Mouse (Mus musculus): ENCODE results near the gene L3mbtl2. TPM values are rescaled to one million over a fixed set of nuclear protein-coding genes. Genes with fewer than 3 reads are reported as not detected.
A peak's percentile ranks its signal among the peaks of the same experiment; 100 is the strongest.

The L3mbtl2 gene
- polyA plus RNA-seq, 1 experiment = 14.7 TPM

GRCm38 (mm10) chr15:81708991-81709390 is 45.3 kb downstream of the L3mbtl2 start:
- Histone ChIP-seq H3K36me3 (ENCODE audit: control insufficient read depth, insufficient read depth, low read length) (no peaks in the 10 kb centered on the region), H3K27ac (ENCODE audit: insufficient read depth, low read depth, low read length) (no peak overlapping the region), H3K27me3 (replicated peaks; ENCODE audit: control insufficient read depth, insufficient read depth, low read length) (no peaks in the 10 kb centered on the region), H3K4me1 (ENCODE audit: control insufficient read depth, insufficient read depth, low read length) (no peaks in the 10 kb centered on the region), H3K4me3 (ENCODE audit: insufficient read depth, low read depth, low read length) (no peak overlapping the region)
- WGBS = 92% methylated on average over 11 of the region's 11 CpGs
- no peak for TF ChIP-seq POLR2A (IDR thresholded peaks at IDR 0.05; ENCODE audit: low read depth, low read length)
- no peak for TF ChIP-seq CTCF (conservative IDR thresholded peaks at IDR 0.05; ENCODE audit: insufficient read depth, insufficient read length, low read depth, low read length)
- DNase-seq = no peak

DNA sequence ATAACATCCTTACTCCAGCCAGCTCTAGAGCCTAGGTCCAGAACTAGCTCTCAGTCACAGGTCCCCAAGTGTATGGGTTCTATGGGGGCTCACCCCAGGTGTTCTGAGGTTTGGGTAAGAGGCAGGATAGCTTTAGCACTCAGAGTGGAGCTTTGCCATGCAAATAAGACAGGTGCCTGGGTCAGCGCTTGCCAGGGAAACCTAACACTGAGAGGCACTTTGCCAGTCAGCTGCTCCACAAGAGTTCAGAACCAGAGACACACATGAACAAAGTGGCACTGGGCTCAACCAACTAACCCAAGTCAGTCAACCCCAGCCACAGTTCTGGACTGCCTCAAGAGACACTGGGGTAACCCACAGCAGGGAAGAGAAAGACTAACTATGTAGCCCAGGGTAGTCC is 46.0 kb downstream of the L3mbtl2 start:
- DNase-seq = no peak
- H3K27ac ChIP-seq (ENCODE audit: insufficient read depth, low read depth, low read length) = no peak overlapping the region
- H3K4me1 ChIP-seq (ENCODE audit: control insufficient read depth, insufficient read depth, low read length) = no peaks in the 10 kb centered on the region
- no peaks in the 10 kb centered on the region for H3K36me3 ChIP-seq (ENCODE audit: control insufficient read depth, insufficient read depth, low read length)
- H3K27me3 ChIP-seq (replicated peaks; ENCODE audit: control insufficient read depth, insufficient read depth, low read length) = no peaks in the 10 kb centered on the region
- no peak for TF ChIP-seq CTCF (conservative IDR thresholded peaks at IDR 0.05; ENCODE audit: insufficient read depth, insufficient read length, low read depth, low read length)
- TF ChIP-seq POLR2A (IDR thresholded peaks at IDR 0.05; ENCODE audit: low read depth, low read length) = no peak
- 100% methylated on average over 1 of the region's 1 CpGs for WGBS
- no peak overlapping the region for H3K4me3 ChIP-seq (ENCODE audit: insufficient read depth, low read depth, low read length)

GRCm38 (mm10) chr15:81710801-81711200 is 47.1 kb downstream of the L3mbtl2 start:
- no peaks in the 10 kb centered on the region for H3K4me1 ChIP-seq (ENCODE audit: control insufficient read depth, insufficient read depth, low read length)
- H3K36me3 ChIP-seq (ENCODE audit: control insufficient read depth, insufficient read depth, low read length) = no peaks in the 10 kb centered on the region
- no peak overlapping the region for H3K4me3 ChIP-seq (ENCODE audit: insufficient read depth, low read depth, low read length)
- WGBS = 63% methylated on average over 4 of the region's 4 CpGs
- peak; percentile 28 for DNase-seq
- no peak for TF ChIP-seq CTCF (conservative IDR thresholded peaks at IDR 0.05; ENCODE audit: insufficient read depth, insufficient read length, low read depth, low read length)
- no peak for TF ChIP-seq POLR2A (IDR thresholded peaks at IDR 0.05; ENCODE audit: low read depth, low read length)
- H3K27ac ChIP-seq (ENCODE audit: insufficient read depth, low read depth, low read length) = no peak overlapping the region
- H3K27me3 ChIP-seq (replicated peaks; ENCODE audit: control insufficient read depth, insufficient read depth, low read length) = no peaks in the 10 kb centered on the region

DNA sequence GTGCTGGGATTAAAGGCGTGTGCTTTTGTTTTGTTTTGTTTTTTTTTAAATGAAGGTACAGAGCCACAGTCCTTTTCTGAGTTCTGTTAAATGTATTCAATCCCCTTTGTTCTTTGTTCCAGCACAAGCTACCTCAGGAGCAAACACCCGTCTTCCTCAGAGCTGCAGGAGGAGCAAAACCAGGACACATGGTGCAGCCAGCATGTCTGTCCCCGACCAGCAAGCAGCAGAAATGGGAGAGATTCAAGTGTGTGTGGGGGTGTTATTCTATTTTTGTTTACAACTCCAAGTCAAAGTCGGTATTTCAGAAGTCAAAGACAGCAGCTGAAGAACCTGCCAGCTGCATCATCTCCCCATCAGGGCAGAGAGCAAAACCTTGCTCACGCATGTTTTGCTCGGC is 50.1 kb downstream of the L3mbtl2 start:
- no peak for TF ChIP-seq CTCF (conservative IDR thresholded peaks at IDR 0.05; ENCODE audit: insufficient read depth, insufficient read length, low read depth, low read length)
- no peak for TF ChIP-seq POLR2A (IDR thresholded peaks at IDR 0.05; ENCODE audit: low read depth, low read length)
- Histone ChIP-seq H3K27me3 (replicated peaks; ENCODE audit: control insufficient read depth, insufficient read depth, low read length) (no peaks in the 10 kb centered on the region), H3K4me1 (ENCODE audit: control insufficient read depth, insufficient read depth, low read length) (no peaks in the 10 kb centered on the region), H3K27ac (ENCODE audit: insufficient read depth, low read depth, low read length) (no peak overlapping the region), H3K4me3 (ENCODE audit: insufficient read depth, low read depth, low read length) (no peak overlapping the region), H3K36me3 (ENCODE audit: control insufficient read depth, insufficient read depth, low read length) (no peaks in the 10 kb centered on the region; the same call in 1 of the 2 replicates)
- 77% methylated on average over 6 of the region's 6 CpGs for WGBS
- DNase-seq = no peak

DNA sequence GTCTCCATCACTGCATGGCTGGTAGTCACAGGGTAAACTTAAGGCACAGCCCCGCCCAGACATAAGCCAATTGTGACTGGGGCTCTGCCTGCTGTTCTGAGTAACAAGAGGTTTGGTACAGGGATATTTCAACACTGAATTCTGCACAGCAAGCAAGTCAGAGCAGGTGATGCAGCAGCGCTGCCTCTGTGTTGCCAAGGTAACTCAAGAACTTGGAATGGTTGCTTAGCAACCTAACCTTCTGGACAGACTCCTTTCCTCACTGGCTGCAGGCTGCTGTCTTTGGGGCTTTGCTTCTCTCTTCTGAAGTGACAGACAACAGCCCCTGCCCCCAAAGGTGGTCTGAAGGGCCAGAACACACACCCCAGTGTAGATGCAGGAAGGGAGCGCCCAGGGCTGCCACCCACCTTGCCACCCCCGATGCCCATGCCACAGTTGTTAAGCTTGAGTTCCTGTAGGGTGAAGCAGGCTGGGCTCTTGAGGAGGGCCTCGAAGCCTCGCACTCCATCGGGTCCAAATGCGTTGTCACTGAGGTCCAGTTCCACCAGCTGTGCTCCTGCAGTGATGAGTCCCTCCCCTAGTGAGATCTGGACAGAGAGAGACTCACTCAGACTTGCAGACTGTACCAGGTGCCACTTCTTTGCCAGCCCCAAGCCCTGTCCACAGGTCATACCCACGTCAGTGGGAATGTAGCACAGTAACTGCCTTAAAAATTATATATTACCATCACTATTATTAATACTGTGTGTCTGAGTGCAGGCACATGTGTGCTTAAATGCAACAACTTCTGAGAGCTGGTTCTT is 54.8 kb downstream of the L3mbtl2 start:
- Histone ChIP-seq H3K4me1 (ENCODE audit: control insufficient read depth, insufficient read depth, low read length) (no peaks in the 10 kb centered on the region), H3K4me3 (ENCODE audit: insufficient read depth, low read depth, low read length) (no peak overlapping the region), H3K27me3 (replicated peaks; ENCODE audit: control insufficient read depth, insufficient read depth, low read length) (no peaks in the 10 kb centered on the region), H3K36me3 (ENCODE audit: control insufficient read depth, insufficient read depth, low read length) (no peaks in the 10 kb centered on the region; the same call in 1 of the 2 replicates), H3K27ac (ENCODE audit: insufficient read depth, low read depth, low read length) (no peak overlapping the region)
- TF ChIP-seq CTCF (conservative IDR thresholded peaks at IDR 0.05; ENCODE audit: insufficient read depth, insufficient read length, low read depth, low read length) (no peak), POLR2A (IDR thresholded peaks at IDR 0.05; ENCODE audit: low read depth, low read length) (no peak)
- 94% methylated on average over 9 of the region's 9 CpGs for WGBS
- no peak for DNase-seq

- Histone ChIP-seq H3K27ac (ENCODE audit: insufficient read depth, low read depth, low read length) (no peak overlapping the region), H3K4me3 (ENCODE audit: insufficient read depth, low read depth, low read length) (no peak overlapping the region)
Measured at GRCm38 (mm10) chr15:81719139-81719531, 55.4 kb downstream of the L3mbtl2 start.

DNA sequence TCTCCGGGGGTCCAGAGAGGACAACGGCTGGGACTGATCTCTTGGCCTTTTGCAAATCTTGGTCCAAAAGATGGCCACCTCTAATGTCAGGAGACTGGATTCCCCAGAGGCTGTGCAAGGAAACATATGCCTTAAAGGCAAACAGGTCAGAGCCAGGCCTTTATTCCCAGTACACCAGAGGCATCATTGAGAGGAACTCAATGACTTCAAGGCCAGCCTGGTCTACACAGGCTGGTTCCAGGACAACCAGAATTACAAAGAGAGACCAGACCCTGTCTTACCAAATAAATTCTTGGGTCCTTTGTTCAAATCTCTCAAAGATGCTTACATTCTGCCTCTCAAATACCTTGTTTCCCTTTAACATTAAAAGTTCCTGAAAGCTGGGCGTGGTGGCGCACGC is 58.7 kb downstream of the L3mbtl2 start:
- Histone ChIP-seq H3K4me3 (ENCODE audit: insufficient read depth, low read depth, low read length) (no peak overlapping the region), H3K4me1 (ENCODE audit: control insufficient read depth, insufficient read depth, low read length) (no peaks in the 10 kb centered on the region), H3K27me3 (replicated peaks; ENCODE audit: control insufficient read depth, insufficient read depth, low read length) (no peaks in the 10 kb centered on the region), H3K27ac (ENCODE audit: insufficient read depth, low read depth, low read length) (no peak overlapping the region), H3K36me3 (ENCODE audit: control insufficient read depth, insufficient read depth, low read length) (no peaks in the 10 kb centered on the region; the same call in 1 of the 2 replicates)
- 94% methylated on average over 5 of the region's 5 CpGs for whole genome bisulfite sequencing
- DNase-seq = no peak
- TF ChIP-seq CTCF (conservative IDR thresholded peaks at IDR 0.05; ENCODE audit: insufficient read depth, insufficient read length, low read depth, low read length) (no peak), POLR2A (IDR thresholded peaks at IDR 0.05; ENCODE audit: low read depth, low read length) (no peak)

More at GRCm38 (mm10) chr15:81719139-81719531, 55.4 kb downstream of the L3mbtl2 start:
- Histone ChIP-seq H3K36me3 (ENCODE audit: control insufficient read depth, insufficient read depth, low read length) (no peaks in the 10 kb centered on the region; the same call in 1 of the 2 replicates), H3K4me1 (ENCODE audit: control insufficient read depth, insufficient read depth, low read length) (no peaks in the 10 kb centered on the region), H3K27me3 (replicated peaks; ENCODE audit: control insufficient read depth, insufficient read depth, low read length) (no peaks in the 10 kb centered on the region)
- WGBS = 90% methylated on average over 6 of the region's 6 CpGs
- TF ChIP-seq CTCF (conservative IDR thresholded peaks at IDR 0.05; ENCODE audit: insufficient read depth, insufficient read length, low read depth, low read length) = 0 out of 2 replicates have a peak, but pooled peaks have one; percentile 10
- TF ChIP-seq POLR2A (IDR thresholded peaks at IDR 0.05; ENCODE audit: low read depth, low read length) = no peak
- DNase-seq = no peak
